Mouse (Mus musculus) adrenal gland, postnatal 0 days (tissue): ENCODE results near the gene Lrrc8b. TPM values are rescaled to one million over a fixed set of nuclear protein-coding genes. Genes with fewer than 3 reads are reported as not detected.

ENCODE experiments used
- polyA plus RNA-seq: library from polyadenylated mRNA; unstranded; fragments of >200 nt; fragmentation: Nextera tagmentation; extraction: Ambion mirVana; gene quantifications from 2 replicates; pipeline ENCODE4 v1.2.1, GENCODE M21; 2015

Gene Lrrc8b
- 15.0 and 22.1 TPM in 2 replicates for polyA plus RNA-seq

DNA sequence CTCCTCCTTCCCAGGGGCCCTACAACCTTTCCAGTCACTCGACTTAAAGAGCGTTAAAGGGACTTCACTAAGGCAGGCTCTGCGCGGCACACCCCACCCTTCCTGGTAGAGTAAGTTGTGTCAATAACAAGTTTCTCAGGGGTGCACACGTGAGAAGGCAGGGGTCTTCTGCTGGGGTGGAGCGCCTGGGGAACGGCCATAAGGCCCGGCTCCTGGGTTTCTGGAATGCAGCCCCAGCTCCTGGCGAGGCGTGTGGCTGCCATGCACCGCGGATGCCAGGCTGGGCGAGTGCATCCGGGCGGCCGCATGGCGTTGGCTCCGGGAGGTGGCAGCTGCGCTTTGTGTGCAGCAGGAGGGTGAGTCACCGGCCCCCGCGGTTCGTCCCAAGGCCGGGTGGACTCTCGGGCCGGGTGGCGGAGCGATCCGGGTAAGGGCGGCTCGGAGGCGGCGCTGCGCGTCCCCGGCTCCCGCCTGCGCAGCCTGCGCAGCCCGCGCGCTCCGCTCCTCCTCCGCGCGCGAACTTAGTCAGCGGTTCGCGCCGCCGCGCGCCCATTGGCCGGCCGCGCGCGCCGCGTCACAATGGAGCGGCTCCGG is at the start of gene Lrrc8b:
Gene Lrrc8b (plus strand): TSS at position 578 of the 594 bp plus-strand sequence.

DNA sequence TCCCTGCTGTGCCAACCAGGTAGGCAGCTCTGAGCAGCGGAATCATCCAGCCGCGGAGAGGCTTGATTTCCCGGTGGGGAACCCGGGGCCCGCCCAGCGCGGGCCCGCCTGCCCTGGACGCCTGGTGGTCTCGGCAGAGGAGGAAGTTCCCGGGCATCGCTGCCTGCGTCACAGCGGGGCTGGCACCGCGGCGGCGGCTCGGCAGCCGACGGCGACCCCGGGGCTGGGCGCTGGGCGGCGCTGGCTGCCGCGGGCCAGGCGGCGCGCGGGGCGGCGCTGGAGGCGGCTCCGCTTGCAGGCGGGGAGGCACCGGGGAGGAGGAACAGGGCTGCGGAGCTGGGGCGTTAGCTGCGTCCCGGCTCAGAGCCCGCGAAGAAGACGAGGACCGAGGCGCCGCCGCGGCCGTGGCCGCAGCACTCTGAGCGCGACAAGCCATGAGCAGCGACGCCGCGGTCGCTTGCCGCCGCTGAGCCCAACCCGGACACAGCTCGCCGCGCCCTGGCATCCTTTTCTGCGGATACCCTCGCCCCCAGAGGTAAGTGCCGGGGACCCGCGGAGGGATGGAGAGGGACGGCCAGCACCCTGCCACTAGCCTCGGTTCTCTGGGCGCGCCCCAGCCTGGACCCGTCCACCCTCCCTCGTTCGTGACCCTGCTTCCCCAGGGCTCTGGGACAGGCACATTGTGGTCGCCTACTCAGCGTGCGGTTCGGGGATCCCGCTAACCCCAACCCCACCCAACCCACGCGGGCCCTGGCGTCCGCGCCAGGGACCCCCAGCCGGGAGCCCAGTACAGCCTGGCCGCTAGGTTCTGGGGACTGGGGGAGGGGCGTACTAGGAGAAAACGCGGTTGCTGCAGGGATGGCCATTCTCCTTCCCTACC is 103.8 kb downstream of the Lrrc8b start, which contains the start of gene Lrrc8c:
Gene Lrrc8c (plus strand): TSS at position 293 of the 880 bp plus-strand sequence.

Other genes starting within 250 kb of the Lrrc8b start
- gene Gbp10, start 176.2 kb upstream of the Lrrc8b start, polyA plus RNA-seq: 0.41 TPM in 1 of 2 replicates, not detected in the other
- gene Gm43302, start 122.1 kb upstream of the Lrrc8b start, polyA plus RNA-seq: 0.06 TPM in 1 of 2 replicates, not detected in the other
- 5.9 and 9.0 TPM in 2 replicates for gene Gbp6, start 122.1 kb upstream of the Lrrc8b start, polyA plus RNA-seq
- 15.0 and 26.4 TPM in 2 replicates for gene Lrrc8c, start 103.6 kb downstream of the Lrrc8b start, polyA plus RNA-seq